In genomic region chr9:108201160-108201559, GRCm38 (mm10) we compare ENCODE assay signal across 8 mouse cellular contexts. TPM values are rescaled to one million over a fixed set of nuclear protein-coding genes. Genes with fewer than 3 reads are reported as not detected.
A peak's percentile ranks its signal among the peaks of the same experiment; 100 is the strongest.
DNase-seq lines count a peak whose midpoint lies in the region; ATAC-seq lines count a peak whose summit lies in the region.

No protein-coding gene starts in this region.

- DNase-seq in R1 (ENCODE audit: low read depth, low spot score), result peak; percentile 99
- DNase-seq in cerebellum, postnatal 25 days, result peak; percentile 91 to 95
- peak; percentile 66 to 80 for DNase-seq in frontal cortex, postnatal 25 days (ENCODE audit: low spot score in 2 of 2)
- peak; percentile 83 for DNase-seq in hindbrain, embryonic 14.5 days (ENCODE audit: low spot score)
- DNase-seq in layer of hippocampus, postnatal 36 days, result peak; percentile 88 to 91
- peak; percentile 98 for DNase-seq in lung, postnatal 36 days
- DNase-seq in retina, postnatal 7 days (ENCODE audit: low read depth, low spot score), result peak; percentile 88
- DNase-seq in urinary bladder, adult 2 months (ENCODE audit: low spot score), result peak; percentile 65

- no peaks in the 10 kb centered on the region for H3K27me3 ChIP-seq in hindbrain, embryonic 14.5 days (ENCODE audit: control insufficient read depth, insufficient read depth, low read length)

- no peaks in the 10 kb centered on the region for H3K9me3 ChIP-seq in hindbrain, embryonic 14.5 days (ENCODE audit: control insufficient read depth, low read length)

- peak overlapping the region; percentile 49; the same call in 1 of the 2 replicates for H3K9ac ChIP-seq in hindbrain, embryonic 14.5 days

- 0 out of 2 replicates have a peak, but pooled peaks cover under 1% of the 10 kb centered on the region for H3K36me3 ChIP-seq in hindbrain, embryonic 14.5 days (replicated peaks; ENCODE audit: control insufficient read depth, insufficient read depth)

- peak overlapping the region; percentile 48 for H3K4me2 ChIP-seq in hindbrain, embryonic 14.5 days (replicated peaks)

- ATAC-seq in hindbrain, embryonic 14.5 days (ENCODE audit: low FRiP score), result peak; percentile 89

- peak overlapping the region; percentile 21 for H3K4me3 ChIP-seq in hindbrain, embryonic 14.5 days (replicated peaks; ENCODE audit: low read length)

- WGBS in hindbrain, embryonic 14.5 days, result 0% methylated on average over 13 of the region's 13 CpGs

- no peak overlapping the region for H3K27ac ChIP-seq in hindbrain, embryonic 14.5 days

- H3K4me1 ChIP-seq in hindbrain, embryonic 14.5 days (replicated peaks; ENCODE audit: control insufficient read depth, insufficient read depth, low read length), result peaks cover 31% of the 10 kb centered on the region

RNA-seq across cellular contexts. Expression of gene Bsn, which starts 11.0 kb away (rescaled TPM):
- polyA plus RNA-seq in hindbrain, embryonic 14.5 days (2014; fragmentation: Nextera tagmentation; extraction: Ambion mirVana), result 15.4 and 15.7 TPM in 2 replicates
- 100 to 1,000 TPM; 216 to 234 TPM for total RNA-seq in layer of hippocampus, postnatal 36 days (2021)
- polyA plus RNA-seq in urinary bladder, adult 2 months (2012; rRNA removed), result 0.41 and 0.44 TPM in 2 replicates

Comparison
In these comparisons a context has a peak if more than half of its experiments do, and no peak if none do; other contexts are left out.
1. RNA of gene Bsn, which starts 11.0 kb away (polyA plus RNA-seq): 15.4 to 15.7 TPM in hindbrain, embryonic 14.5 days; 0.41 to 0.44 TPM in urinary bladder, adult 2 months; every median in the first group is over 10 times any median in the second.
2. Peak in every context shown above with its lines, with median percentiles within 50 percentile points of each other: DNase-seq.